Mouse (Mus musculus) frontal cortex, postnatal 10 days (tissue): ENCODE measurements around the gene Sarnp.

Source experiments
- DNase-seq, 2 experiments: peaks; one replicate each; pipeline ENCODE4 v3.0.0; 2022; ENCODE audit warnings: low spot score in 2 of 2, mixed read lengths in 1 of 2

Gene Sarnp

DNA sequence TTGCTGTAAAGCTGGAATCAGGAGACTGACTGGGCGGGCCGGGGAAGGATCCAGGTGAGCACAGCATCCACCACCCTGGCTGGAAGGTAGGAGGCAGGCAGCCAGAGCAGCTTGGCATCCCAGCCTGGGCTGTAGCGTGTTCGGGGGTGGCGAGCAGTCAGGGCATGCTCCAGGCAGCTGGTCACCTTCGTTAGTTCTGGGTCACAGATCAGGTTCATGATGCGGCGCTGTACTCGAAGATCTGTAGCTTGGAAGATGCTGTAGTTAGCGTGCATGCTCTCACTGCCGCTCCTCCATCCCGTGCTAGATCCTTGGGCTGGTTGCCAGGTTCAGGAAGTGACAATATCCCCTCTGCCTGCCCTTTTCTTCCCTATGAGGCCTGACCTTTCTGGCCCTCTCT, 96.6 kb downstream of the Sarnp start:
- DNase-seq = no peak

- DNase-seq = no peak
These were observed 98.4 kb downstream of the Sarnp start for GRCm38 (mm10) chr10:128915550-128915949.

DNA sequence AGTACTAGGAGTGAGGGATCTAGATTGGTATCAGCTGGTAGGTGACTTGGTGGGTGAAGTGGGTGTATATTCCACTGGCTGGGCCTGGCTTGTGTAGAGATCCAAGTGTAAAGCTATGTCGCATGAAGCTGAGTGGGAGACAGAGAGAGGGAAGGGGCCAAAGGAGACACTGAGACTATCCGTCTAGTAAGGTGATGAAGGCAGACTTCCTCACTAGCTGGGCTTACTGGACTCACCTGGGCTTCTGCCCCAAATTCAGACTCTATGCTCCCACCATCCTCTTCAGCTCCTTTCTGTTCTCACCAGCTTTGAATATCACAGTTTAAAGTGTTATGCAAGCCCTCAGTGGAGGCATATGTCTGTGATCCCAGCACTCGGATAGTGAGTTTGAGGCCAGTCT, 99.5 kb downstream of the Sarnp start:
- DNase-seq = no peak

DNA sequence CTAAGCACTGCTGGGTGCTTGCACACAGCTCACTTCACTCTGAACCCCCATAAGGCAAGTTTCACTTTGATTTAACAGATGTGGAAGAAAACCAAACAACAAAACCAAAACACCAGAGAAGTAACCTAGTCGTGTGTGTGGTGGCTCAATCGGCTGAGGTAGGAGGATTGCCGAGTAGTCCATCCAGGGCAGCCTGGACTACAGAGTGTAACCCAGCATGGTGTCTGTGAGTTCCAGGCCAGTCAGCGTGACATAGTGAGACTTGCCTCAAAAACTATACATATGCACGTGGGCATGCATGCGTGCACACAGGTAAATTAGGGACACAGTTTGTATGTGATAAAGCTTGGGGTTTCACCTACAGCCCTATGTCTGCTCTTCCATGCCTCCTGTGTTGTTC, 100.3 kb downstream of the Sarnp start:
- no peak for DNase-seq

DNA sequence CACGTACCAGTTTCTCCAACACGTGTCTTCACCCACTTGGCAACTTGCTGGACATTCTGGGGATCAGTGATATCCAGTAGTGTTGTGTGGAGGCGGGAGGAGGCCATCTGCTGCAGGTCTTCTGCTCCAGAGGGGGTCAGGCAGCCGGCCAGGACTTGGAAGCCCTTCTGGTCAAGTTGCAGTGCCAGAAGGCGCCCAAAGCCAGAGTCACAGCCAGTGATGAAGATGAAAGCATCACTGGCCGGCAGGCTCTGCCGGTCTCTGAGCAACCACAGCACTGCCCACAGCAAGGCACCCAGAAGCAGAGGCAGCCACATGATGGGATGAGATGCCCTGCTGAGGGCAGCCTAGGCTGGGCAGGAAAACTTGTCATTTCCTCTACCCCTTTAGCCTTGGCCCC, 101.1 kb downstream of the Sarnp start:
- DNase-seq = peak in 1 of 2 experiments; percentile 48

DNA sequence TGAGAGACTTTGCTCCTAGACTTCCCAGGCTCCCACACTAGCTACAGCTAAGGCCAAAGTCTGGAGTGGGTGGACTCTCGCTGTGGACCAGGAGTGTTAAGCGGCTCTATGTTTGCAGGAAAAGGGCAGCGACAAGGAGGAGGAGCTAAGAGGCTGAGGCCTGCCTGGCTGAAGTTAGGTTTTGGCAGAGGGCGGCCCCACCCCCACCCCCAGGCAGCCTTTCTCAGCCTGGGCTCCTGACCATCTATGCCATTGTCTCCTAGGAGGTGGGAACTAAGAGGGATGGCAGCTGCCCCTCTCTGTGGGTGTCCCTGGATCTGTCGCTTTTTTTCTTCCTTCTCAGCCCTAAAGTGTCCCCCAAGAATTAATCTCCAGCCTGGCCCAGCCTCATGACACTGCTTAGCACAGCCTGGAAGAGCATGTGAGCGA, 102.1 kb downstream of the Sarnp start:
- DNase-seq = no peak

DNA sequence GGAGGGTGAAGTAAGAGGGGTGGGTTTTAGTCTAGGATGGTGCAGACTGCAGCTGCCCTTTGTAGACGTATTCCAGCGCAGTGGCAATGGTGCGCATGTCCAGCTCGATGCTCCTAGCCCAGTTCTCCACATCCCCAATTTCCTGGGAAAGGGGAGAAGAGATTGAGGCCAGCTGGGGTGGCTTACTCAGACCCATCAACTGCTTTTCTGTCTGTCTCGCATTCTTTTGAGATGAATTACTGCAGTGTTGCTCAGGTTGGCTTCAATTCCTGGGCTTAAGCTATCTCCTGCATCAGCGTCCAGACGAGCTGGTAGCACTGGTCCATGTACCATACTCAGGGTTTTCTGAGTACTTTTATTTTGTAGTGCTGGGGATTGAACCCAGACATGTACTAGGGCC, 102.8 kb downstream of the Sarnp start:
- DNase-seq = no peak

GRCm38 (mm10) chr10:128920736-128921161, 103.6 kb downstream of the Sarnp start:
- no peak for DNase-seq

DNA sequence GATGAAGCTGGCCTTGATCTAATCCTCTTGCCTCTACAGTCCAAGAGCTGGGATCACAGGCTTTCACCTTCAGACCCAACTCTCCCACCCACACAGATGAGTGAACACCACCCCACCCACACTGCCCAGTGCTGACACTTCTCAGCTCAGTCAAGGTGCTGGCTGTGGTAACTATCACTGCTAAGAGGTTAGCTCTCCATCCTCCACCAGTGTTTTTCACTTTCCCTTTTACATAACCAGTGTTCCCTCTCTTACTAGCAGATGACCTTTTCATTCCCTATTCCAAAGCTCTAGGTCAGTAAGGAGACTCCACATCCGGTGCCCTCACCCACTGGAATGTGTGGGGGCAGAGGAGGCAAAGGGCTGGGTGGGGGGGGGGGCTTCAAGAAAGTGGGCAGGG, 104.1 kb downstream of the Sarnp start:
- DNase-seq = no peak

DNA sequence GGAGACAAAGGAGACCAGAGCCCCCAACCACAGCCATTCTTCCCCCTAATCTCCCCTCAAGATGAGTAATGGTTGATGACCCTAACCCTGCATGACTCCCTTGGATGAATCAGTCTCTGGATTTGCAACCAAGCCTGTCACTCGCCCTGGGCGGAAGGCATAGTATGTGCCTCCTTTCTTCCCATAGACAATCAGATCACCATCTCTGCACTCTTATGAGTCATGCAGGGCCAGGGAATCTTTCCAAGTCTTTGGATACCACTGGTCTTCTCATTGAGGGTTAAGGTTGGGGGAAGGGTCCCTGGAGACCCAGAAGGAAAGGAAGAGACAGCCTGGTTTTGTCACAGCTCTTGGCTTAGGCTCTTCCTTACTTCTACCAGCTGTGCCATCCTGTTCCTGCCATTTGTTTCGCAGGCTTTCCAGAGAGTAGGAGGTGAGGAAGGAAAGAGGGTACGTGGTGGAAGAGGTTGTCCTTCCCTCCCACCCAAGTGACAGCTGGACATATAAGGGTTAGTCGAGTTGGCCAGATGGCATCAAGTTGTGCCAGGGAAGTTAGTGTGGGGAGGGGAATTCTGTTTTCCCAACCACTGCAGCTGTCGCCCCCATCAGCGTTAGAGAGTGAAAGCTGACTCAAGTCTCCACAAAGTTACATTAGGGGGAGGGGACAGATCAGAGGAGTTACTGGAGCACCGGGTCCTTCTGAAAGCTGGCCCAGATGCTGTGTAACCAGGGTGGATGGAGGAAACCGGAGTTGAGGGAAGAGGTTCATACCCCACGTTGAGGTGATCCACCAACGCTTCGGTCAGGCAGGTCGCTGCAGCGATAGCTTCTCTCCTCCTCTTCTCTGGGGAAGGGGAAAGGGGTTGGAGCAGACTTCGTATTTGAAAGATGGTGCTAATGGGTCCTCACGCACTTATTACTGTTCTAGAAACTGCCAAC, 105.0 kb downstream of the Sarnp start:
- no peak for DNase-seq

DNA sequence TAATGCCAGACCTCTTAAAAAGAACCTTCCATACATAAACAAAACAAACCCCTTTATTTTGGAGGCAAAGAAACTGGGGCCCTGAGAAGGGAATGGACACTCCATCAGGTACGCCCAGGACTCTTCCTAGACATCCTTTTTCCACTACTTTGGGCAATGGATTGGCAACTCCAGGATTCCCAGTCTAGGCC, 105.6 kb downstream of the Sarnp start, which contains the start of gene Rdh5:
Gene Rdh5, minus strand, starts transcription at position 67 of the 191 bp plus-strand sequence.
- DNase-seq = no peak

DNA sequence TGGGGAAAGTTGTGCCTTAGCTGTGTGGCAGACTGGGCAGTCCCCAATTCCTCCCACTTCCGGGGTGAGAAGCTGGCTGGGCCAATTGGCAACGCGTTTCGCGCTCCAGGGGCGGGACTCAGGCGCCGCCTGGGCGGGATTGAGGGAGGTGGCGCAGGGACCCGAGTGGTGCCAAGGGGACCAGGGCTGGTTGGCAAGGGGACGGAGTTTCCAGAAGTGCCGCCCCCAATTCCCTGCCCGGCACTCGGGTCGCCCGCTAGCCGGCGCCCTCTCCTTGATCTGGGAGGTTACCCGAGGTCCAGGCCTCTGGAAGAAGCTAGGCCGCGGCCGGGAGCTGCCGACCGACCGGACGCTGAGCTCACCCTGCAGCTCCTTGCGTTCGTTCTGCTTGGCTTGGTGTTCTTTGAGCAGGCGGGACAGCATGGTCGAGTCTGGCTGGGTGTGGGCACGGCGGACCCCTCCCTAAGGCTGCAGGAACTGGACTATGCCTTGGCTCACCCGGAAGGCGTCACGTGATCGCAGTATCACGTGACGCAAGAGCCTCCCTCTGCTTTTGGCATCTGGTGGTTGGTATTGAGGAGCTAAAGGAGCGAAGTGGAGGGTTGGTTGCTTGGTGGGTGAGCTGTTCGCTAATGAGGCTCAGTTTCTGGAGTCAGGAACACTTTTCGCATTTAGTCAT, 106.0 kb downstream of the Sarnp start:
- peak; percentile 89 to 94 for DNase-seq

DNA sequence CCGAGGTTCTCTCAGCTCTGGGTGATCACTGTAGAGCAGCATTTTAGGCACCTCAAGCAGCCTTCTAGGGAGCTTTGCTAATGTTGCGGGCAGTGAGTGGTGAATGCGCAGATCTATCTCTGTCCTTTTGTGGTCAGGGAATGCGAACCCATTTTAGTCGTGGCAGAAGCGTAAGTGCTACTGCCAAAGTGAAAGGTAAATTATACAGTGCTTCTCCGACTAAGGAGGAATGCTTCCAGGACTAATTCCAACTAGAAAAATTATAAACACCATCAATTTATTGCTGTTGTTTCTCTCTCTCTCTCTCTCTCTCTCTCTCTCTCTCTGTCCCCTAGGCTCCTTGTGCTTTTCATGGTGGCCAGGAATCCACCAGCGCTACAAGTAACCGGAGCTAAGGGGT, 106.8 kb downstream of the Sarnp start, which contains the start of gene Bloc1s1:
Gene Bloc1s1, minus strand, starts transcription at position 101 of the 400 bp plus-strand sequence.
- no peak for DNase-seq
